Mouse (Mus musculus) liver, adult 2 months (tissue): Measurements from ENCODE around the gene Prpf8.
"Not testable (repeated sequence)": the region's sequence is repeated elsewhere in the genome, so short reads cannot be mapped to it uniquely, and the experiment has no call there.

Source experiments
- CTCF ChIP-seq: fragments of 200-500 bp; IDR thresholded peaks from 2 replicates; pipeline ENCODE4 v1.5.1; 2011; ENCODE audit warnings: low read depth, low read length, control low read depth
- POLR2A ChIP-seq: fragments of 200-500 bp; IDR thresholded peaks from 2 replicates; pipeline ENCODE4 v1.6.1; 2011; ENCODE audit warnings: low read length, control low read depth; ENCODE audit not compliant: insufficient read depth; ENCODE audit errors: extremely low read depth

- TF ChIP-seq POLR2A, CTCF: not testable (repeated sequence)
Measured at GRCm38 (mm10) chr11:75556006-75556405, 69.4 kb downstream of the Prpf8 start.
